Mouse (Mus musculus): ENCODE measurements around the gene Ubac2.

- TF ChIP-seq CTCF (IDR thresholded peaks at IDR 0.05; ENCODE audit: low read depth, low read length) (no peak), POLR2AphosphoS5 (IDR thresholded peaks at IDR 0.05; ENCODE audit: insufficient replicate concordance, low read depth, low read length) (no peak), TAL1 (conservative IDR thresholded peaks at IDR 0.05; ENCODE audit: low read depth, low read length) (no peak), GATA1 (IDR thresholded peaks at IDR 0.05; ENCODE audit: borderline replicate concordance, low read length) (no peak), GATA2 (IDR thresholded peaks at IDR 0.05; ENCODE audit: borderline replicate concordance, low read depth, low read length) (no peak)
These were observed 71.5 kb downstream of the Ubac2 start for GRCm38 (mm10) chr14:121949897-121950296.
